Mouse (Mus musculus): Measurements from ENCODE around the gene Zfp651. TPM values are rescaled to one million over a fixed set of nuclear protein-coding genes. Genes with fewer than 3 reads are reported as not detected.

Gene Zfp651
- polyA plus RNA-seq, 1 experiment from 2014 or later: 64.7 TPM

GRCm38 (mm10) chr9:121815183-121815582 lies 56.1 kb downstream of the Zfp651 start:
- TF ChIP-seq CTCF (IDR thresholded peaks at IDR 0.05): no peak
- in situ Hi-C loops (cut with MboI; ENCODE audit: low pct_unique_long_range_greater_than_20kb): no loop called here
- no peak for DNase-seq (ENCODE audit: low read depth, low spot score)
- H3K27me3 ChIP-seq: no peaks in the 10 kb centered on the region
- ChIA-PET POLR2A (no interaction called here), CTCF (interaction anchor here (1.7 kb wide), 1 partner anchor 32 kb away, joined by 4 read pairs; no protein-coding TSS in a partner anchor)
- ATAC-seq: no peak

DNA sequence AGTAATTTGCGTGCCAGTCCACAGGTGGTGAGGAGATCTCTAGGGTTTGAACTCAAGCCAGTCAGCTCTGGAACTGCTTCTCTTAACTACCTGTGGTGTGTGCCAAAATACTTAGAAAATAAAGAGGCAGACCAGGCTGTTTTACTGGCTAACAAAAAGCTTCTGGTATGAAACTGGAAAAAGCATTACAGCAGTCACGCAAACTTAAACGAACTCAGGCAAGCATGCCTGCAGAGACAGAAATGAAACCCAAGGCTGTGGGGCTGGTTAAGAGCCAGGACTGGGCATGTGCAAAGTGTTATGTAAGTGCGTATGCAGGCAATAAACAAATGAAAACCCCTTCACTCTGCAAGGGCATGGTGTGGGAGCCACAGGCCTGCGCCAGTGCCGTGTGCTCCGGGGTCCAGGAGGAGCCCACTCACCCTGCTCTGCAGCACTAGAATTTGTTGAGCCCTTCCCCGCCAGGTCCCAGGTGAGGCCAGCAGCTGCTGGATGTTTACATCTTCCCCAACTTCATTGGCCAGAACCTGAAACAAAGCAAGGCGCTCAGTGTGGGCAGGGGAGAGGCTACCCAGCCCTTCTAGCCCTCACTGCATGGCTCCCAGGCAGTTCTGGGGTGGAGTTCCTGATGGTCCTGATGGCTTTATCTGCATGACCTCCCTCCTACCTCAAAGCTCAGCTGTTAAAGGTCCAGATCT lies 60.1 kb downstream of the Zfp651 start:
- DNase-seq (ENCODE audit: low read depth, low spot score): no peak
- in situ Hi-C loops (cut with MboI; ENCODE audit: low pct_unique_long_range_greater_than_20kb): no loop called here
- no peak for ATAC-seq
- ChIA-PET CTCF (interaction anchor here (1.5 to 1.6 kb wide), 2 partner anchors 12 to 15 kb away, joined by 3 to 4 read pairs; no protein-coding TSS in a partner anchor), POLR2A (no interaction called here)
- H3K27me3 ChIP-seq: no peaks in the 10 kb centered on the region
- no peak for TF ChIP-seq CTCF (IDR thresholded peaks at IDR 0.05)

- ChIA-PET CTCF (interaction anchor here (1.5 kb wide), 1 partner anchor 11 kb away, joined by 4 read pairs; no protein-coding TSS in a partner anchor), POLR2A (interaction anchor here (0.5 kb wide), 1 partner anchor 101 kb away, joined by 3 read pairs; no protein-coding TSS in a partner anchor)
- DNase-seq (ENCODE audit: low read depth, low spot score): no peak
Observed at GRCm38 (mm10) chr9:121819771-121820471, 60.8 kb downstream of the Zfp651 start.

GRCm38 (mm10) chr9:121820765-121821164 lies 61.6 kb downstream of the Zfp651 start:
- DNase-seq (ENCODE audit: low read depth, low spot score) (no peak), ATAC-seq (no peak)
- H3K27me3 ChIP-seq: no peaks in the 10 kb centered on the region
- in situ Hi-C loops (cut with MboI; ENCODE audit: low pct_unique_long_range_greater_than_20kb): loop anchor here (5.0 kb wide), 1 partner anchor 53 kb away; no protein-coding TSS in a partner anchor
- TF ChIP-seq CTCF (IDR thresholded peaks at IDR 0.05): no peak
- ChIA-PET CTCF (interaction anchor here (1.5 kb wide), 1 partner anchor 10 kb away, joined by 4 read pairs; no protein-coding TSS in a partner anchor), POLR2A (no interaction called here)

More at GRCm38 (mm10) chr9:121819771-121820471, 60.8 kb downstream of the Zfp651 start:
- TF ChIP-seq CTCF (IDR thresholded peaks at IDR 0.05): no peak
- ATAC-seq: no peak
- in situ Hi-C loops (cut with MboI; ENCODE audit: low pct_unique_long_range_greater_than_20kb): loop anchor here (5.0 kb wide), 1 partner anchor 53 kb away; no protein-coding TSS in a partner anchor
- no peaks in the 10 kb centered on the region for H3K27me3 ChIP-seq

Other genes with a start within 250 kb of the Zfp651 start
- gene Lyzl4, start 117.2 kb upstream of the Zfp651 start, polyA plus RNA-seq (2021): not detected
- gene Vipr1, start 116.6 kb upstream of the Zfp651 start, polyA plus RNA-seq (2021): not detected
- gene Sec22c, start 53.8 kb upstream of the Zfp651 start, polyA plus RNA-seq (2021): 12.7 TPM
- gene Ss18l2, start 49.0 kb upstream of the Zfp651 start, polyA plus RNA-seq (2021): 63.8 TPM
- 54.5 TPM for gene Nktr, start 40.2 kb upstream of the Zfp651 start, polyA plus RNA-seq (2021)
- gene Klhl40, start 18.3 kb downstream of the Zfp651 start, polyA plus RNA-seq (2021): not detected
- not detected for gene Hhatl, start 33.2 kb downstream of the Zfp651 start, polyA plus RNA-seq (2021)
- gene Ccdc13, start 80.1 kb downstream of the Zfp651 start, polyA plus RNA-seq (2021): 0.03 TPM
- gene Higd1a, start 99.0 kb downstream of the Zfp651 start, polyA plus RNA-seq (2021): 108 TPM
- not detected for gene Ackr2, start 139.0 kb downstream of the Zfp651 start, polyA plus RNA-seq (2021)
- gene Cyp8b1, start 157.0 kb downstream of the Zfp651 start, polyA plus RNA-seq (2021): not detected
- 0.23 TPM for gene Fam198a, start 191.7 kb downstream of the Zfp651 start, polyA plus RNA-seq (2021)
- gene Pomgnt2, start 237.8 kb downstream of the Zfp651 start, polyA plus RNA-seq (2021): 20.8 TPM